In the genomic region with DNA sequence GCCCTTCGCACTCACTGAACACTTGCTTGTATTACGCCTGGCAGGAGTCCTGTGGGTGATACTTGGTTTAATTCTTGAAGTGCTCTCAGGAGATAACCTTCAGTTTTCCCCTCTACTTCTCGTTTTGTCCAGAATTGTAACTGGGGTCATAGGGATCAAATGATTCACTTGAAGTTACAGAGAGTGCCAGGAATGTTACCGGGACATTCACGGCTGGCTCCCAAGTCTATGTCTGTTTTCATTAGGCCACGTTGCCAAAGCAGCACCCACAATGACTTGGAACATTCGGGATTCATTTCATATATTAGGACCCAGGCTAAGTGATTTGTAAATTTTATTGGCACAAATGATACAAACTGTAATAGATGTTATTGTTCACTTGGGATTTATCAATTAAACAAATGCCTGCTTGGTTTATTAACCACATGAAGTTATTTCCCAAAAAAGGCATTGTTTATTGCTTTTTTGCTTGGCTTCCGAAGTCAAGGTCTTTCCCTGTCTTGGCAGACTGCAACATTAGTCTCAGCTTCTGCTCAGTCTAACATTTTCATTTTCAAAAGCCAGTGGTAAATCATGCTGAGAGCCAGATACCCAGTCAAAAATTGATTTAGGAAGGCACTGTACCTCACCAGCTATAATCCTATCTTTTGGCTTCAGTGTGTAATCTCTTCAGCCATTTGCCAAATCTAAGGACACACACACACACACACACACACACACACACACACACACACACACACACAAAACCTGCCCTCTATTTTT, we compare ENCODE assay signal across 23 mouse cellular contexts.
DNase-seq lines count a peak whose midpoint lies in the region; ATAC-seq and TF ChIP-seq lines count a peak whose summit lies in the region.
"Had no signal": no experiment of that assay in that cellular context is flagged by ENCODE, and none has a peak within 500 bp of the region (broad histone marks: within the 10 kb centered on the region; RNA-seq: fewer than 3 reads in every experiment).

No protein-coding gene starts in this region.

- H3K4me2 ChIP-seq in hindbrain, embryonic 16.5 days (ENCODE audit: low read length): no peak overlapping the region
- H3K4me2 ChIP-seq in hindbrain, embryonic 12.5 days (replicated peaks): no peak overlapping the region
- H3K4me2 ChIP-seq in neural tube, embryonic 14.5 days (ENCODE audit: low read depth, low read length): no peak overlapping the region
- H3K4me2 ChIP-seq: forebrain, embryonic 15.5 days; liver, embryonic 13.5 days; lung, embryonic 15.5 days; midbrain, embryonic 13.5 days had no signal

- WGBS in hindbrain, embryonic 16.5 days: 68% methylated on average over 8 of the region's 8 CpGs
- 74% methylated on average over 8 of the region's 8 CpGs for WGBS in hindbrain, embryonic 12.5 days
- WGBS in neural tube, embryonic 14.5 days: 65% methylated on average over 8 of the region's 8 CpGs

- DNase-seq in neural tube, embryonic 10.5 days (ENCODE audit: extremely low spot score, low spot score): no peak
- peak; percentile 8 for DNase-seq in adrenal gland, adult 8-10 months
- DNase-seq in fibroblast of lung, adult 2 months (ENCODE audit: low read depth): peak; percentile 5
- no peak for DNase-seq in left cerebral cortex, adult 2 months (ENCODE audit: extremely low spot score in 1 of 2, low spot score in 2 of 2)
- no peak for DNase-seq in kidney, postnatal 14 days
- DNase-seq: cerebellum, adult 11 months; kidney, adult 2 months; kidney, postnatal 10 days; left cerebral cortex, postnatal 4 days; liver, embryonic 13.5 days; right cerebral cortex, postnatal 14 days; spleen, adult 18-20 months; thymus, adult 18-20 months; thymus, postnatal 4 days had no signal

- no peak overlapping the region for H3K27ac ChIP-seq in hindbrain, embryonic 16.5 days (ENCODE audit: low read depth, low read length)
- H3K27ac ChIP-seq in hindbrain, embryonic 12.5 days: no peak overlapping the region
- no peak overlapping the region for H3K27ac ChIP-seq in neural tube, embryonic 14.5 days (ENCODE audit: low read depth, low read length)
- no peak overlapping the region for H3K27ac ChIP-seq in left cerebral cortex, adult 2 months
- H3K27ac ChIP-seq: forebrain, embryonic 15.5 days; liver, embryonic 13.5 days; lung, embryonic 15.5 days; macrophage; midbrain, embryonic 13.5 days had no signal

- H3K36me3 ChIP-seq in hindbrain, embryonic 16.5 days (ENCODE audit: control insufficient read depth, insufficient read depth, low read length): no peaks in the 10 kb centered on the region
- no peaks in the 10 kb centered on the region for H3K36me3 ChIP-seq in hindbrain, embryonic 12.5 days
- H3K36me3 ChIP-seq in neural tube, embryonic 14.5 days (ENCODE audit: control insufficient read depth, insufficient read depth, low read length): no peaks in the 10 kb centered on the region
- H3K36me3 ChIP-seq: forebrain, embryonic 15.5 days; liver, embryonic 13.5 days; lung, embryonic 15.5 days; midbrain, embryonic 13.5 days had no signal

- ATAC-seq in hindbrain, embryonic 16.5 days: peak; percentile 54
- no peak for ATAC-seq in hindbrain, embryonic 12.5 days (ENCODE audit: low FRiP score)
- ATAC-seq in neural tube, embryonic 14.5 days (ENCODE audit: low read depth): peak; percentile 32; the same call in 1 of the 2 replicates
- ATAC-seq: forebrain, embryonic 15.5 days; inflammation-experienced regulatory T-cells, adult 6 months; midbrain, embryonic 13.5 days had no signal

- no peak for TF ChIP-seq CTCF in left cerebral cortex, adult 2 months (IDR thresholded peaks at IDR 0.05)

- H3K4me3 ChIP-seq in hindbrain, embryonic 16.5 days (ENCODE audit: low read length): no peak overlapping the region
- no peak overlapping the region for H3K4me3 ChIP-seq in hindbrain, embryonic 12.5 days
- H3K4me3 ChIP-seq in neural tube, embryonic 14.5 days (ENCODE audit: low read depth, low read length): no peak overlapping the region
- no peak overlapping the region for H3K4me3 ChIP-seq in left cerebral cortex, adult 2 months
- H3K4me3 ChIP-seq: erythroblast, embryonic 14.5 days; forebrain, embryonic 15.5 days; liver, embryonic 13.5 days; lung, embryonic 15.5 days; midbrain, embryonic 13.5 days had no signal

- no peaks in the 10 kb centered on the region for H3K4me1 ChIP-seq in hindbrain, embryonic 16.5 days (ENCODE audit: control insufficient read depth, insufficient read depth, low read depth, low read length)
- H3K4me1 ChIP-seq in hindbrain, embryonic 12.5 days: no peaks in the 10 kb centered on the region
- no peaks in the 10 kb centered on the region for H3K4me1 ChIP-seq in neural tube, embryonic 14.5 days (ENCODE audit: control insufficient read depth, insufficient read depth, low read length)
- H3K4me1 ChIP-seq: forebrain, embryonic 15.5 days; liver, embryonic 13.5 days; lung, embryonic 15.5 days; midbrain, embryonic 13.5 days had no signal

- H3K9ac ChIP-seq in hindbrain, embryonic 16.5 days (ENCODE audit: low read depth, low read length): no peak overlapping the region
- H3K9ac ChIP-seq in hindbrain, embryonic 12.5 days: no peak overlapping the region
- no peak overlapping the region for H3K9ac ChIP-seq in neural tube, embryonic 14.5 days (replicated peaks; ENCODE audit: low read depth, low read length)
- H3K9ac ChIP-seq: forebrain, embryonic 15.5 days; liver, embryonic 13.5 days; lung, embryonic 15.5 days; midbrain, embryonic 13.5 days had no signal

- no peaks in the 10 kb centered on the region for H3K9me3 ChIP-seq in hindbrain, embryonic 16.5 days (ENCODE audit: control insufficient read depth, low read length)
- H3K9me3 ChIP-seq in hindbrain, embryonic 12.5 days (replicated peaks): no peaks in the 10 kb centered on the region
- H3K9me3 ChIP-seq in neural tube, embryonic 14.5 days (ENCODE audit: control insufficient read depth, low read length): no peaks in the 10 kb centered on the region
- H3K9me3 ChIP-seq: forebrain, embryonic 15.5 days; liver, embryonic 13.5 days; lung, embryonic 15.5 days; midbrain, embryonic 13.5 days had no signal

- intact Hi-C loops in left cerebral cortex, adult 2 months (cut with DNase I): no loop called here

- H3K27me3 ChIP-seq in hindbrain, embryonic 16.5 days (replicated peaks; ENCODE audit: control insufficient read depth, insufficient read depth, low read length): no peaks in the 10 kb centered on the region
- H3K27me3 ChIP-seq in hindbrain, embryonic 12.5 days: no peaks in the 10 kb centered on the region
- no peaks in the 10 kb centered on the region for H3K27me3 ChIP-seq in neural tube, embryonic 14.5 days (ENCODE audit: control insufficient read depth, insufficient read depth, low read length)
- H3K27me3 ChIP-seq: forebrain, embryonic 15.5 days; liver, embryonic 13.5 days; lung, embryonic 15.5 days; midbrain, embryonic 13.5 days had no signal

Comparison
In these comparisons a context has a peak if more than half of its experiments do, and no peak if none do; other contexts are left out.
1. DNase-seq: peak in adrenal gland, adult 8-10 months (single experiment) and fibroblast of lung, adult 2 months (single experiment); none in neural tube, embryonic 10.5 days (single experiment), left cerebral cortex, adult 2 months (0 of 2) and kidney, postnatal 14 days (single experiment).